Mouse (Mus musculus): ENCODE measurements around the gene Rbm14.
A peak's percentile ranks its signal among the peaks of the same experiment; 100 is the strongest.

Gene Rbm14

DNA sequence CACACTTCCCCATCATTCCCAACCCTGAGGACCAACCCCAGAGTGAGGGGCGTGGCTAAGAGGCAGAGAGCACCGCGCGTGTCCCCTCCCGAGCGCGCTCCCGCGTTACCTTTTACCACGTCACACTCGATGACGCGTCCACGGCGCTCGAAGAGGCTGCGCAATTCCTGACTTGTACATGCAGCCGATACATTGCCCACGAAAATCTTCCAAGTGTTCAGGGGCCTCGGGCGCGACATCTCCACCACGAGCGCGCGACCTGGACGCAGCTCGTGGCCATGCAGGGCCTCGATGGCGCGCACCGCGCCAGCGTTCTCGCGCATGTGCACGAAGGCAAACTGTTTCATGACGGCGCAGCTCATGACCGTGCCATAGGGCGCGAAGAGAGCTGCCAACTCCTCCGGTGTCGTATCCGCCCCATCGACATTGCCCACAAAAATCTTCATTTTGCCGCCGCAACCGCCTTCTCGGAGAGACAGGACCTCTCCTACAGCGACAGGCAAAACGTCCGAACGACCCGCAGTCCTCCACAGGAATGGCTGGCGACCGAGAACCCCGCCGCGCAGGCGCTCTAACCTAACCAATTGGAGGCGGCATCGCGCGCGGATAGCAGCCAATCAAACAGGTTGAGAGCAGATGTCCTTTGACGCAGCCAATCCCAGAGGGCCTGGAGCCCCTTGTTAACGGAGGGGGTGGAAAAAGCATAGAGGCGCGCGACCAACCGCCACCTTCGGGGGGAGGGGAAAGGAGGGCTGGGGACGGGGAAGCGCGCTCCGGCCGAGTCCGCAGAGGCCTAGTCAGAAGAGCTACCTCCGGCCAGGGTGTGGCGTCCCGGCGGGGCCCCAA, at the start of gene Rbm14, which contains the start of gene Gm21992:
Gene Rbm14, minus strand, starts transcription at position 572 of the 846 bp plus-strand sequence.
Gene Gm21992, minus strand, starts transcription at position 550 of the 846 bp plus-strand sequence.
- DNase-seq = peak; percentile 100

DNA sequence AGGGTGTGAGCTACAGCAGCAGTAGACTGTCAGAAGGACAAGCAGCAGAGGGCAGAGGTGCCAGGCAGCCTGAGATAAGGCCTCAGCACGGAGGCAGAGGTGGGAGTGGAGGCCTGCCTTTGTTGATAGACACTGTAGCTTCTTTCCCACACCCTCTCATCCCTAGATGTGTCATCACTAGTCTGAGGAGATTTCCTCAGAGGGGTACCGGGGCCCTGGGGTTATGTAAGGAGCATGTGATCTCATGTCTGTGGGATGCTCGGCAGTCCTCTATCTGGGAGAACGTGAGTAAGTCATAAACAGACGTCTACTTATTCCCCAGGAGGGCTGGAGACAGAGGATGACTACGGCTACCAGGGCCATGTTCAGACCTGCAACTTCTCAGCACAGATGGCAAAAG, 47.6 kb upstream of the Rbm14 start:
- no peak for DNase-seq

DNA sequence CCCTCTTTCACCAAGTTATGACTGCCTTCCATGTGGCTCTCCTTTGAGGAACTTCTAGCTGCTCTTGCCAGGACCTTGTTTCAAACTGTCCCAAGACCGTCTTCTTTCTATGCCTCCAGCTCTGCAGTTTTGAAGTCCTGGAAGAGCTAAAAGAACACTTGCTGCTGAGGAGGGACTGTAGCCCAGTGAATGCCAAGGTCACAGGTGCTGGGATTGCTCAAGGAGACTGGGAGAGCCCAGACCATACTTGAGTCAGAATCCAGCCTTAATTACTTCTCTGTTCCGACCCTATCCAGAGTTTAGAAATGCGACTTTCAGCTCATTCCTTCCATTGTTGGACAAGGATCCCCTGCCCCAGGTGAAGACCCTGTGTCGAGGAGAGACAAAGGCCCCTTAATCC, 44.5 kb upstream of the Rbm14 start:
- DNase-seq = no peak

DNA sequence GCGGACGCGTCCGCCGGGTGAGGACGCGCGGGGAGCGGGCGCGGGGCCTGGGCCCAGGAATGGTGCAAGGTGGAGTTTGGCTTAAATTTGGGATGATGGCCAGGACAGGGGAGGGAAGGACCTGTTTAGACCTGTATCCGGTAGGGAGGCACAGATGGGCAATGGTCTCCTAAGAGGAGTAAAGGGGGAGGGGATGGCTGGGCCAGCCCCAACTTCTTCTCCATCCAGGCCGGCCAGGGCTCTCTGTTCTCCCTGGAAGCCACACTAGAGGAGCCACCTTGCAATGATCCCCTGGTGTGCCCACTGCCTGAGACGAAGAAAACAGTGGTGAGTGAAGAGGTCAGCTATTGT, 44.0 kb upstream of the Rbm14 start:
- no peak for DNase-seq

DNA sequence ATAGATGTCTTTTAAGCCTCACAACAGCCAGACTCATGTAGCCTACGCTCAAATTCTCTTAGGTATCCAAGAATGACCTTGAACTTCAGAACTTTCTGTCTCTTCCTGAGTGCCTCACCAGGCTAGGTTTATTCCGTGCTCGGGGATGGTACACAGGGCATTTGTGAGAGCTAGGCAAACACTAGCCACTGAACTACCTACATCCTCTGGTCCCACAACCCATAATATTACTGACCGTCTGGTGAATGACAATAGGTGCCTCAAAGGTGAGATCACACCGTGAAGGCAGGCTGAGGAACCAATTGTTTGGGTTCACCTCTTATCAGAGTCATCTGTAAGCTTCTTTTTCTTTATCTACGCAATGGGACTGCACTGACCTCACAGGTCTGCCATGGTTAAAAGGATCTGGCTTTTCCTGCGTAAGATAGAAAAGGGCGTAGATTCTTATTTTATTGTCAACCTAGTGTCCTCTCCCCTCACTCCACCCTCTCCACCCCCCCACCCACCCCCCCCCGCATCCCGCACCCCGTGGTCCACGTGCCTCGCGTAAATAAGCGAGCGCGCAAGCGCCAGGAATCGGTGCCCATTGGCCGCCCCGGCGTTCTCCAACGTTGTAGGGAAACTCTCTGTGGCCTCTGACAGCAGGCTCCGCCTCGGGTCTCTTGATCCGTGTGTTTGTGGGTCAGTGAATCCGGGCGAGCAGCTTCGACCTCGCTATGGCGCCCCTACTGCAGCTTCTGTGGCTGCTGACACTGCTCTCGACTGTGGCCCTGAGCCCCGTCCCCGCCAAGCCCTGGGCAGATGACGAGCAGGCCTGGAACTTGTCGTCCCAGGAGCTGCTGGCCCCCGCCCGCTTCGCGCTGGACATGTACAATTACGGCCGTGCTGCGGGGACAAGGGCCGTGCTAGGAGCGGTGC, 43.4 kb upstream of the Rbm14 start, which contains the start of gene Ctsf:
Gene Ctsf, plus strand, starts transcription at position 579 of the 918 bp plus-strand sequence.
- peak; percentile 96 for DNase-seq

DNA sequence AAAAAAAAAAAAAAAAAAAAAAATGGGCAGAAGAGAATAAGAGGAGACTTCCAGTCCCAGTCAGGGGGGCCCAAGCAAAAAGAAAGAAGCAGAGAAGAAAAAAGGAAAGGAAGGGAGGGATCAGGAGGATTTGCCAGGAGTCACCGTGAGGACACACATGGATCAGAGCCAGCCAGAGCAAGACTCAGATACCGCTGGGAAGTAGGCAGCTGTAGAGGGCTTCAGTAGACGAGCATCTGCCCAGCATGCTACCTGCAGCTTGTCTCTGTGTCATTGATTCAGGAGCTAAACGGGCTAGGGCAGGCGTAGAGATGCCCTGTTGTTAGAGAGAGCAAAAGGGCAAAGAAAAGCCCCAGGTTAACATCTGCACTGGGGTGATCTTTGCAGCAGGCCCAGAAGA, 38.8 kb upstream of the Rbm14 start:
- no peak for DNase-seq

DNA sequence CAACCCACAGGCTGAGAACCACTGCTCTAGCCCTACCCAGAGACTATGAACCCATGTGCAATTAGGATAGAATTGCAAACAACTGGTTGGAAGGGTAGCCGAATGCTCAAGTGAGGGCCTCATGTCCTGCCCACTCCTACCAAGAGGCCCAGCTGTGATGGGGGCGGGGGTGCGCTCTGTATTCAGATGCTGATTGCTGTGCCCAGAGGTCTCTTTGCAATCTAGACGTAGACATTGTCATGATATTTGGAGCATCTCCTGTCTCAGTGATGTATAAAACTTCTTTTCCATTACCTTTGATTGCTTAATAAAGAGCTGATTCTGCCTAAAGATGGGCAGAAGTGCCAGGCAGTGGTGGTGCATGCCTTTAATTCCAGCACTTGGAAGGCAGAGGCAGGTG, 38.4 kb upstream of the Rbm14 start:
- no peak for DNase-seq

DNA sequence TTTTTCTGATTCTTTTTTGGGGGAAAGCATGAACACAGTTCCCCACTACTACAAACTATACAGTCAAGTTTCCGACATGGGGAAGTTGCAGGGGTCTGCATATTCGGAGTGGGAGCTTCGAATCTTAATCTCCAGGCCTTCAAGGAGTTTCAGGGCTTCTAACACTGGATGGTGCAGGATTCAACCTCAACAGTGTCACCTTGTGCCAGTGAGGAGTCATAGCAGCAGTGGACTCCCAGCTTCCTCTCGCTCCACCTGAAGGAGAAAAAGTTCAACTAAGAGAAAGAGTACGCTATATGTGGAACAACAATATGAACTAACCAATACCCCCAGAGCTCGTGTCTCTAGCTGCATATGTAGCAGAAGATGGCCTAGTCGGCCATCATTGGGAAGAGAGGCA, 36.1 kb upstream of the Rbm14 start:
- DNase-seq = peak; percentile 47

DNA sequence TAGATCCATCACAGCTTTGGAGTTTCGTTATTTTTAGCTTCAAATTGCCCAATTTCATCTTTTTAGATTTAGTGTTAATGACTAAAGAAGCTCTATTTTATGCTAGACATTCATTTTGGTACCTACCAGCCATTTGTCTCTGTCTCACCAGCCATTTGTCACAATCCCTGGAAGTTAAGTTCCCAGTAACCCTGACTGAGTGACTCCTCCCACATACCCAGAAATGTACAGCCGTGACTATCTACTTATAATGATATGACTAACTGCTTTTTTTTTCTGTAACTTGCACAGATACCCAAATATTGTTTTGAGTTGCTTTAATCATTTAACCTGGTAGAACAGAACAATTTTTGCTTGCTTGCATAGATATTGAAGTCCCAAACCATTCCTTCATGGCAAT, 34.4 kb upstream of the Rbm14 start:
- no peak for DNase-seq

DNA sequence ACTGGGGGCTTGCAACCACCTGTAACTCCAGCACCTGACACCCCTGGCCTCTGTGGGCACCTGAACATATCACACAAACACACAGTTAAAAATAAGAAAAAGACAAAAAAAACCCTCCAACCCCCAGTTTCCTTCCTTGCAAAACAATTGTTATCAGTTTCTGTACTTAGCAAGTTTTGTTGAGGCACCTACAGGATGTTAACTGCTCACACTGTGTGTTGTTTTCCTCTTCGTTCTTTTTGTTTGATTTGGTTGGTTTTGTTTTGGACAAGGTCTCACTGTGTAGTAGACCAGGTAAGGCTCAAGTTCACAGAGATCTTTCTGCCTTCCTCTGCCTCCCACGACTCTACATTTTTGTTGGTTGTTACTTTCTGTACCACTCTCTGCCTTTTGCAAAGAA, 31.2 kb upstream of the Rbm14 start:
- DNase-seq = no peak

DNA sequence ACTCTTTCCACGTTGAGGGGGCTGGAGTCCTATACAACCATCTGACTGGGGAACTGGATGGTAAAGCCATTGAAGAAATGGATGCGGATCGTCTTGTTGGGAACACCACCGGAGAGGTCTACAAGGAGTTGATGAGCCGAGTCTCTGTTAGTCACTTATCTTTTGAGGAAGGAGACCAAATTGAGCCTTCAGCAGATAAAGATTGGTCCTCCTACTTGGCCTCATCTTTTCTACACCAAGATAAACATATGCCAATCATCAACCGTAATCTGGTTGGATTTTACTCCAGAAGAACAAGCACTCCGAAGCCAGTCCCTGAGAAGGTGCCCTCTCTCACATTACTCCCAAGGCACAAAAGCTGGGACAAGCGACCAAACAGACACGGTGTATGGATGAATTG, 29.4 kb upstream of the Rbm14 start:
- no peak for DNase-seq

DNA sequence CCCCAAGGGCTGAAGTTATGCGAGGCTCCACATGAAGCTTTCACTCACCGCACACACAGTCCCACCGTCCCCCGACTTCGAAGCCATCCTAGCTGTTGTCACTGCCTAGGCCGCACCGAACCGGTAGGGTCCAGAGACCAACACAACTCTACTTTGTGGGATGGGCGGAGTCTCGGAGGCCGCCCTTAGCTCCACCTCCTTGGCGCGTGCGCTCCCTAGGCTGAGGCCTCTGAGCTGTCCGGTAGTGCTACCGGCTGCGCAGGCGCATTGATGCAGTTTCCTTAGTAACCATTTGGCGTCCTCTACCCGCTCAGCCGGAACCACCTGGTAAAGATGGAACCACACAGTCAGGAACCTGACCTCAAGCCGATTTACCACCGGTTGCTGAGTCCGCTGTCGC, 27.7 kb upstream of the Rbm14 start, which contains the start of the genes Ccs and Ccdc87:
Gene Ccs, minus strand, starts transcription at position 184 of the 400 bp plus-strand sequence.
Gene Ccdc87, plus strand, starts transcription at position 218 of the 400 bp plus-strand sequence.
- DNase-seq = peak; percentile 97

DNA sequence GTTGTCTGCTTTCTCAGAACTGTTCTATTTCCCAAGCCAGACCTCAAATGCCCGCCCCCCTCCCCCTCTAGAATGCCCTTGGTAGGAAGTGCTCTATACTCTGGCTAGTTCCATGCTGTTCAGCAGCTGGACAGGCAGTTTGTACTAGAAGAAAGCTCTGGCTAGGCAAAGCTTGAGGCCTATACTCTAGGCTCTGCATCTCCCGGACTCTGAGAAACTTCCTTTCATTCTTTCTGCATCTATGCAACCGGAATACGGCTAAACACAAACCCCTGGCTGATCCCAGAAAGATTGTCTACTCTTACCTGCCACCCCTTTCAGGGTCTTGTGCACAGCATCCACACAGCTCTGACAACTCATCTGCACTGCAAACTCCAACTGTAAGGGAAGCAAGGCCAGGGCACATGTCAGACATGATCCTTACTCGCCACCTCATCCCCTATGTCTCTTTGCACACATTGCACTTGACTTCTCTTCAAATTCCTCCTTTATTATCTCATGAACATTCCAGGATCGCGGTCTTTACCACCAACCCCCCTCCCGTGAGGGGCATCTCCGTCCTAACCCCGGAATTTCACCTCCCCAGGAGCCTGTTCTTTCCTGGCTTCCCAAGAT, 27.2 kb upstream of the Rbm14 start:
- no peak for DNase-seq

DNA sequence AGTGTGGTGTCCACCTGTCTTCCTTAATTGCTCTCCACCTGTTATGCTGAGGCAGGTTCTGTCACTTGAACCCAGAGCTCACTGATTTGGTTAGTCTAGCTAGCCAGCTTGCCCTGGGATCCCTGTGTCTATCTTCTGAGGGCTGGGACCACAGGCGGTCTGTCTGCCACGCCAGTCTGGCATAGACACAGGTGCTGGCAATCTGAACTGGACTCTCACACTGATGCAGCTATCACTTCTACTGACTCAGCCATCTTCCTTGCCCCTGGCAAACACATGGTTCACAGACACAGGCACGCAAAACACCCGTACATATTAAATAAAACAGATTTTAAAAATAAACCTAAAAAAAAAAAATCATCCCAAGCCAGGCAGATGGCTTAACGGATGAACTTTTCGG, 25.6 kb upstream of the Rbm14 start:
- DNase-seq = no peak

DNA sequence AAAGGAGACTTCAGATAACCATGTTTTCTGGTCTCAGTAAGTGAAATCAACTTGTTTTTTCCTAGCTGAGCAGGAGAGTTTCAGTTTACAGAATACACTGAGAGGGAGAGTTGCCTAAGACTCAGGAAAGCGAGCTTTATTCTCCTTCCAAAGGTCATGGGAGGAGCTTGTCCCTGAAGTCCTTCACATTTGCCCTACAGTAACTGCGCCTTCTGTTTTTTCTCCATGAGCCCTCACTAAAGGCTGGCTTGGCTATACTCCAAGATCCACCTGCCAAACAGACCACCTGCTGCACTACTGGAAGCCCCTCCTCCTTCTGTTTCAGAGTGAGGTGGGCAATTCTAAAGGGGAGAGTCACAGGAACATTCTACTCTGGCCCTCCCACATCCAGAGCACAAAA, 24.7 kb upstream of the Rbm14 start:
- no peak for DNase-seq

DNA sequence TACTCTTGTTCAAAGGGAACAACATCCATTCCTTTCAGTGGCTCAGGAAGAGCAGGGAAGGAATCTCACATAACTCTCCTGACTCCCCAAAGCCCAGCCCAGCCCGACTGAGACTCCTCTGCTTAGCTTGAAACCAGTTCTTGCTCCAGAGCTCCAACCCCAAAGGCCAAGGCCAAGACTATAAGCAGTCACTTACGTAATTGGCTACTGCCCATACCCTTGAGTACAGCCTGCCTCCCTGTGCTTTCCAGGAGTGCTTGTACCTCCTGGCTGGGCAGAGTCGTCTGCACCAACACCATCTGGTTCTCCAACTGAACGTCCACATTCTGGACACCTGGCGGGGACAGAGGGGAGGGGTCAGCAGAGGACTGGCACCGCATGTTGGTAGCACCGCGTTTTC, 22.5 kb upstream of the Rbm14 start:
- no peak for DNase-seq

DNA sequence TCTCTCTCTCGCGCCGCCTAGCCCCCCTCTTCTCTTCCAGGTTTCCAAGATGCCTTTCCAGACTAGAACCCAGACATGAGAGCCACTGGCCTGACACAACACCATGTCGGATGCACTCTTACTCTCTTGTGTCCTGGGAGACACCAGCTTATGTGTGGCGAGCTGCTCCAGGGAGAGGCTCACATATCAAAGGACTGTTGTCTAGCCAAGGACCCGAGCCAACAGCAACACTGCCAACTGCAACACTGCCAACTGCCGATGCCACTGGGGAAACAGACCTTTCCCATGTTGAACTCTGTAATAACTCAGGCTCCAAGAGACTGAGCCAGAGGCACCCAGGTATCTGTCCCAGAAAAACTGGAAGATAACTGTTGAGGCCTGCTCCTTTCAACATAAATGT, 17.7 kb upstream of the Rbm14 start:
- DNase-seq = no peak

DNA sequence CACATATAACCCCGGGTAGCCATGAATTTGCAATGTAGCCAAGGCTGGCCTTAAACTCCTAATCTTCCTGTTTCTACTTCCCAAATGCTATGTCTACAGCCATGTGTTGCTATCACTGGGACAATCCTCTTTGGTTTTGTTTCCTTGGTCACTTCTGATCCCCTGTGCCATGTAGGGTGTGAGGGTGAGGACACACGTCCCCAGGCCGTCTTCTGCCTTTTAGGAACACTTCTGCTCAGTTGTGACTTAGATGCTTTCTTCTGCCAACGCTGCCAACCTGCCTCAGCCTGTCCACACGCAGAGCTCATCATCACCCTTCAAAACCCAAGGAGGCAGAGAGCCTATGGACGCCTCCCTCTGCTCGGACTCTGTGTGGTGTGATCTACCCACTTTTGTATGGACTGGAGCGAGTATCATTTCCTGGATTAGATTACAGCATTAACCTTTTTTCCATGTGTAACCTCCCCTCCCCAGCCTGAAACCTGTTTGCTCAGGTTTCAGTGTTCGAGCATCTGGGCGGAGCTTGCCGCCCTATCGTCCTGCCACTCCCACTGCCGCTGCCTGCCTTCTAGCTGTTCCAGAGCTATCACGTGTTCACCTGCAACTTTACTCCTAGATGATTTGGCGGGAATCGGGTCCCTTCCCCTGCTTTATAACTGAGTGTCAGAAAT, 17.1 kb upstream of the Rbm14 start:
- DNase-seq = no peak

DNA sequence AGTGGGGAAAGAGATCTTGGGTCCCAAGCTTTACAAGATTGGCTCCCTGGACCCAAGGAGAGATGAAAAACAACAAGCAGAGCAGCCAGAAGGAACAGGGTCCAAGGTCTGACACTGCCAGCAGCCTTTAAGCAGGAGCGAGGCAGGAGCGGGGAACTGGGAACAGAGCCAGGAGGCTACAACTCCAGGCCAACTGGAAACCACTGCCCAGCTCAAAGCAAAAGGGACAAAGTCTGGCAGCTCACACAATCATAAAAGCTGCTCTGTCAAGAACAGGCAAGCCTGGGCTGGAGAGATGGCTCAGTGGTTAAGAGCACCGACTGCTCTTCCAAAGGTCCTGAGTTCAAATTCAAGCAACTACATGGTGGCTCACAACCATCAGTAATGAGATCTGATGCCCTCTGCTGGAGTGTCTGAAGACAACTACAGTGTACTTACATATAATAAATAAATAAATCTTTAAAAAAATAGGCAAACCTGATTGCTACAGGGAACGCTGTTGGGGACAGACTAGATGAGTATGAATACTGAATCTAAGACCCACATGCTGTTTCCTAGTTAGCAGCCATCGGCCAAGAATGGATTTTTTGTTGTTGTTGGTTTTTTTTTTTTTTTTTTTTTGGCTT, 9.4 kb upstream of the Rbm14 start:
- peak; percentile 2 for DNase-seq

DNA sequence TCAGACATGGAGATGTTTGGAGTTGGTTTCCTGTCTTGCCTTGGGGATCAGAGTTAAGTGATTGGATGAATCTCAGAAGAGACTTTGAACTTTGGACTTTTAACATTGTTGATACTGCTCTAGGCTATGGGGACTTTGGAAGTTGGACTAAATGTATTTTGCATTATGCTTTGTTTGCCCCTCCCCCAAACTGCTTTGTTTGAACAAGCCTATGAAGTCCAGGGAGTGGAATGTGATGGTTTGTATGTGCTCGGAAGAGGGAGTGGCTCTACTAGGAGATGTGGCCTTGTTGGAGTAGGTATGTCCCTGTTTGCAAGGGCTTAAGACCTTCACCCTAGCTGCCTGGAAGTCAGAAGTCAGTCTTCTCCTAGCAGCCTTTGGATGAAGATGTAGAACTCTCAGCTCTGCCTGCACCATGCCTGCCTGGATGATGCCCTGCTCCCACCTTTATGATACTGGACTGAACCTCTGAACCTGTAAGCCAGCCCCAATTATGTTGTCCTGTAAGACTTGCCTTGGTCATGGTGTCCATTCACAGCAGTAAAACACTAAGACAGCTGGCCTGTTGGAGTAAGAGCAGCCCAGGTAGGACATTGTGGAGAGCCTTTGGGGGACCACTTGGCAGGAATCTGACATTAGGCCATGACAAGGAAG, 5.9 kb upstream of the Rbm14 start:
- no peak for DNase-seq

DNA sequence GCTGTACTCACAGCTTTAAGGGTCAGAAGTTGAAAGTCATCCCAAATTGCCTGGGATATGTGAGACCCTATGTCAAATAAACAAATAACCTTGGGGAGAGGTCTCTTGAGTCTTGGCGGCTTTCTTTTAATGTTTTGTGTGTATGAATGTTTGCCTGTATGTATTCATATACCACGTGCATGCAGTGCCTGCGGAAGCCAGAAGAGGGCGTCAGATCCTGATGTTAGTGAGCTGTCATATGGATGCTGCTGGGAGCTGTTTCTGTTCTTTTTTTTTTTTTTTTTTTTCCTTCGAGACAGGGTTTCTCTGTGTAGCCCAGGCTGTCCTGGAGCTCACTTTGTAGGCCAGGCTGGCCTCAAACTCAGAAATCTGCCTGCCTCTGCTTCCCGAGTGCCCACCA, 1.6 kb upstream of the Rbm14 start:
- peak; percentile 50 for DNase-seq

All from retina, postnatal 1 day (tissue).